ENCODE assay signal across 32 mouse cellular contexts in genomic region chr5:44667383-44667782, GRCm38 (mm10).
DNase-seq lines count a peak whose midpoint lies in the region; ATAC-seq and TF ChIP-seq lines count a peak whose summit lies in the region.
"Had no signal": no experiment of that assay in that cellular context is flagged by ENCODE, and none has a peak within 500 bp of the region (broad histone marks: within the 10 kb centered on the region; RNA-seq: fewer than 3 reads in every experiment).

No protein-coding gene starts in this region.

- ATAC-seq in forebrain, embryonic 14.5 days, result peak; percentile 68
- no peak for ATAC-seq in forebrain, embryonic 12.5 days (ENCODE audit: low FRiP score)
- peak; percentile 62; the same call in 1 of the 2 replicates for ATAC-seq in hindbrain, postnatal 0 days
- no peak for ATAC-seq in hindbrain, embryonic 11.5 days (ENCODE audit: low FRiP score)
- no peak for ATAC-seq in midbrain, embryonic 13.5 days
- ATAC-seq in midbrain, embryonic 11.5 days (ENCODE audit: low FRiP score), result no peak
- ATAC-seq in midbrain, embryonic 16.5 days, result peak; percentile 82
- ATAC-seq: intestine, embryonic 16.5 days; Patski had no signal

- H3K4me3 ChIP-seq in forebrain, embryonic 14.5 days (ENCODE audit: low read depth, low read length), result no peak overlapping the region
- no peak overlapping the region for H3K4me3 ChIP-seq in forebrain, embryonic 12.5 days (replicated peaks)
- H3K4me3 ChIP-seq in hindbrain, postnatal 0 days (ENCODE audit: low read length), result no peak overlapping the region
- H3K4me3 ChIP-seq in hindbrain, embryonic 11.5 days (ENCODE audit: low read depth, low read length), result no peak overlapping the region
- no peak overlapping the region for H3K4me3 ChIP-seq in midbrain, embryonic 13.5 days (replicated peaks)
- H3K4me3 ChIP-seq in midbrain, embryonic 11.5 days (ENCODE audit: low read depth, low read length), result no peak overlapping the region
- H3K4me3 ChIP-seq in midbrain, embryonic 16.5 days (ENCODE audit: low read depth, low read length), result no peak overlapping the region
- H3K4me3 ChIP-seq: erythroblast, embryonic 14.5 days; heart, embryonic 10.5 days; heart, embryonic 15.5 days; limb, embryonic 12.5 days; lung, embryonic 15.5 days; midbrain, embryonic 12.5 days; myocyte; neural tube, embryonic 12.5 days had no signal

- H3K4me1 ChIP-seq in forebrain, embryonic 14.5 days (ENCODE audit: control insufficient read depth, insufficient read depth, low read length), result no peaks in the 10 kb centered on the region; the same call in 1 of the 2 replicates
- H3K4me1 ChIP-seq in forebrain, embryonic 12.5 days, result no peaks in the 10 kb centered on the region
- no peaks in the 10 kb centered on the region for H3K4me1 ChIP-seq in hindbrain, postnatal 0 days (ENCODE audit: insufficient read depth, low read length)
- H3K4me1 ChIP-seq in hindbrain, embryonic 11.5 days (replicated peaks; ENCODE audit: control insufficient read depth, insufficient read depth, low read length), result no peaks in the 10 kb centered on the region
- H3K4me1 ChIP-seq in midbrain, embryonic 13.5 days (replicated peaks), result 0 out of 2 replicates have a peak, but pooled peaks cover 3% of the 10 kb centered on the region
- H3K4me1 ChIP-seq in midbrain, embryonic 11.5 days (ENCODE audit: control insufficient read depth, insufficient read depth, low read length), result no peaks in the 10 kb centered on the region
- H3K4me1 ChIP-seq in midbrain, embryonic 16.5 days (ENCODE audit: control insufficient read depth, insufficient read depth, low read length), result peaks cover 2% of the 10 kb centered on the region; the same call in 1 of the 2 replicates
- H3K4me1 ChIP-seq: heart, embryonic 10.5 days; heart, embryonic 15.5 days; limb, embryonic 12.5 days; midbrain, embryonic 12.5 days had no signal

- no peak for TF ChIP-seq CTCF in hindbrain, postnatal 0 days (IDR thresholded peaks at IDR 0.05; ENCODE audit: low read depth)

- H3K9me3 ChIP-seq in forebrain, embryonic 14.5 days (replicated peaks; ENCODE audit: control insufficient read depth, low read length), result no peaks in the 10 kb centered on the region
- no peaks in the 10 kb centered on the region for H3K9me3 ChIP-seq in forebrain, embryonic 12.5 days
- no peaks in the 10 kb centered on the region for H3K9me3 ChIP-seq in hindbrain, postnatal 0 days (ENCODE audit: low read length)
- no peaks in the 10 kb centered on the region for H3K9me3 ChIP-seq in hindbrain, embryonic 11.5 days (ENCODE audit: control insufficient read depth, low read length)
- H3K9me3 ChIP-seq in midbrain, embryonic 13.5 days, result no peaks in the 10 kb centered on the region
- H3K9me3 ChIP-seq in midbrain, embryonic 11.5 days (ENCODE audit: control insufficient read depth, low read length), result no peaks in the 10 kb centered on the region
- no peaks in the 10 kb centered on the region for H3K9me3 ChIP-seq in midbrain, embryonic 16.5 days (replicated peaks; ENCODE audit: control insufficient read depth, low read length, poor library complexity, severe bottlenecking)
- H3K9me3 ChIP-seq: heart, embryonic 10.5 days; heart, embryonic 15.5 days; limb, embryonic 12.5 days; lung, embryonic 15.5 days; midbrain, embryonic 12.5 days; neural tube, embryonic 12.5 days had no signal

- H3K4me2 ChIP-seq in forebrain, embryonic 14.5 days (ENCODE audit: low read length), result no peak overlapping the region
- H3K4me2 ChIP-seq in forebrain, embryonic 12.5 days, result no peak overlapping the region
- no peak overlapping the region for H3K4me2 ChIP-seq in hindbrain, postnatal 0 days (ENCODE audit: low read depth, low read length)
- no peak overlapping the region for H3K4me2 ChIP-seq in hindbrain, embryonic 11.5 days (replicated peaks; ENCODE audit: low read depth, low read length)
- no peak overlapping the region for H3K4me2 ChIP-seq in midbrain, embryonic 13.5 days (replicated peaks)
- H3K4me2 ChIP-seq in midbrain, embryonic 11.5 days, result no peak overlapping the region
- no peak overlapping the region for H3K4me2 ChIP-seq in midbrain, embryonic 16.5 days (ENCODE audit: low read length)
- H3K4me2 ChIP-seq: heart, embryonic 15.5 days; limb, embryonic 12.5 days; liver, embryonic 11.5 days; lung, embryonic 15.5 days; midbrain, embryonic 12.5 days; neural tube, embryonic 12.5 days had no signal

- no peak overlapping the region for H3K9ac ChIP-seq in forebrain, embryonic 14.5 days (ENCODE audit: low read length)
- no peak overlapping the region for H3K9ac ChIP-seq in forebrain, embryonic 12.5 days
- no peak overlapping the region for H3K9ac ChIP-seq in hindbrain, postnatal 0 days (replicated peaks; ENCODE audit: low read length)
- no peak overlapping the region for H3K9ac ChIP-seq in hindbrain, embryonic 11.5 days (ENCODE audit: low read depth, low read length)
- no peak overlapping the region for H3K9ac ChIP-seq in midbrain, embryonic 13.5 days (replicated peaks)
- H3K9ac ChIP-seq in midbrain, embryonic 11.5 days (ENCODE audit: low read length), result no peak overlapping the region
- H3K9ac ChIP-seq in midbrain, embryonic 16.5 days (ENCODE audit: low read depth, low read length), result no peak overlapping the region
- H3K9ac ChIP-seq: heart, embryonic 15.5 days; limb, embryonic 12.5 days; lung, embryonic 15.5 days; midbrain, embryonic 12.5 days; neural tube, embryonic 12.5 days had no signal

- no peaks in the 10 kb centered on the region for H3K27me3 ChIP-seq in forebrain, embryonic 14.5 days (replicated peaks; ENCODE audit: control insufficient read depth, insufficient read depth, low read length)
- no peaks in the 10 kb centered on the region for H3K27me3 ChIP-seq in forebrain, embryonic 12.5 days
- no peaks in the 10 kb centered on the region for H3K27me3 ChIP-seq in hindbrain, postnatal 0 days (ENCODE audit: insufficient read depth, low read length)
- no peaks in the 10 kb centered on the region for H3K27me3 ChIP-seq in hindbrain, embryonic 11.5 days (ENCODE audit: control insufficient read depth, insufficient read depth, low read length)
- no peaks in the 10 kb centered on the region for H3K27me3 ChIP-seq in midbrain, embryonic 13.5 days
- H3K27me3 ChIP-seq in midbrain, embryonic 11.5 days (ENCODE audit: control insufficient read depth, insufficient read depth, low read length), result no peaks in the 10 kb centered on the region
- H3K27me3 ChIP-seq in midbrain, embryonic 16.5 days (ENCODE audit: control insufficient read depth, insufficient read depth, low read depth, low read length), result no peaks in the 10 kb centered on the region
- H3K27me3 ChIP-seq: heart, embryonic 15.5 days; limb, embryonic 12.5 days; lung, embryonic 15.5 days; midbrain, embryonic 12.5 days; neural tube, embryonic 12.5 days had no signal

- H3K27ac ChIP-seq in forebrain, embryonic 14.5 days (ENCODE audit: low read depth, low read length), result peak overlapping the region; percentile 44; the same call in 1 of the 2 replicates
- H3K27ac ChIP-seq in forebrain, embryonic 12.5 days, result no peak overlapping the region
- no peak overlapping the region for H3K27ac ChIP-seq in hindbrain, postnatal 0 days
- H3K27ac ChIP-seq in hindbrain, embryonic 11.5 days (ENCODE audit: low read depth, low read length), result no peak overlapping the region
- 0 out of 2 replicates have a peak overlapping the region, but pooled peaks have one; percentile 5 for H3K27ac ChIP-seq in midbrain, embryonic 13.5 days
- no peak overlapping the region for H3K27ac ChIP-seq in midbrain, embryonic 11.5 days (ENCODE audit: low read depth, low read length)
- H3K27ac ChIP-seq in midbrain, embryonic 16.5 days (ENCODE audit: low read length), result peak overlapping the region; percentile 29
- H3K27ac ChIP-seq: heart, embryonic 10.5 days; heart, embryonic 15.5 days; kidney, postnatal 0 days; limb, embryonic 12.5 days; lung, embryonic 15.5 days; midbrain, embryonic 12.5 days; neural tube, embryonic 12.5 days; stomach, postnatal 0 days had no signal

- peak; percentile 56 for DNase-seq in forebrain, embryonic 14.5 days (ENCODE audit: low spot score)
- DNase-seq in hindbrain, postnatal 0 days (ENCODE audit: low spot score), result peak; percentile 25
- DNase-seq in hindbrain, embryonic 11.5 days (ENCODE audit: low spot score), result no peak
- DNase-seq in midbrain, embryonic 11.5 days (ENCODE audit: low spot score, missing footprints), result no peak
- DNase-seq in thymus, postnatal 36 days, result no peak
- DNase-seq: adrenal gland, postnatal 10 days; cerebellum, adult 11 months; cerebellum, adult 9-10 months; gastrocnemius, postnatal 14 days; heart, postnatal 36 days; kidney, adult 8-10 months; kidney, postnatal 4 days; right cerebral cortex, adult 18-20 months; spleen, adult 18-20 months; thymus, adult 18-20 months; thymus, postnatal 4 days had no signal

- H3K36me3 ChIP-seq in forebrain, embryonic 14.5 days (ENCODE audit: control insufficient read depth, insufficient read depth, low read length), result no peaks in the 10 kb centered on the region
- H3K36me3 ChIP-seq in forebrain, embryonic 12.5 days (replicated peaks), result no peaks in the 10 kb centered on the region
- H3K36me3 ChIP-seq in hindbrain, postnatal 0 days (ENCODE audit: insufficient read depth, low read length), result no peaks in the 10 kb centered on the region
- no peaks in the 10 kb centered on the region for H3K36me3 ChIP-seq in hindbrain, embryonic 11.5 days (ENCODE audit: control insufficient read depth, insufficient read depth, low read length)
- no peaks in the 10 kb centered on the region for H3K36me3 ChIP-seq in midbrain, embryonic 13.5 days
- H3K36me3 ChIP-seq in midbrain, embryonic 11.5 days (ENCODE audit: control insufficient read depth, insufficient read depth, low read length), result no peaks in the 10 kb centered on the region
- H3K36me3 ChIP-seq in midbrain, embryonic 16.5 days (ENCODE audit: control insufficient read depth, insufficient read depth, low read length), result no peaks in the 10 kb centered on the region
- H3K36me3 ChIP-seq: heart, embryonic 10.5 days; heart, embryonic 15.5 days; limb, embryonic 12.5 days; lung, embryonic 15.5 days; midbrain, embryonic 12.5 days; neural tube, embryonic 12.5 days had no signal

- WGBS in forebrain, embryonic 14.5 days, result 73% methylated on average over 10 of the region's 10 CpGs
- WGBS in forebrain, embryonic 12.5 days, result 79% methylated on average over 10 of the region's 10 CpGs
- 56% methylated on average over 10 of the region's 10 CpGs for WGBS in hindbrain, postnatal 0 days
- WGBS in hindbrain, embryonic 11.5 days, result 73% methylated on average over 10 of the region's 10 CpGs
- WGBS in midbrain, embryonic 13.5 days, result 79% methylated on average over 10 of the region's 10 CpGs
- 85% methylated on average over 10 of the region's 10 CpGs for WGBS in midbrain, embryonic 11.5 days
- WGBS in midbrain, embryonic 16.5 days, result 72% methylated on average over 10 of the region's 10 CpGs

Comparison
In these comparisons a context has a peak if more than half of its experiments do, and no peak if none do; other contexts are left out.
1. ATAC-seq: peak in forebrain, embryonic 14.5 days (single experiment), hindbrain, postnatal 0 days (single experiment) and midbrain, embryonic 16.5 days (single experiment); none in forebrain, embryonic 12.5 days (single experiment), hindbrain, embryonic 11.5 days (single experiment), midbrain, embryonic 13.5 days (single experiment) and midbrain, embryonic 11.5 days (single experiment).
2. DNase-seq: peak in forebrain, embryonic 14.5 days (single experiment) and hindbrain, postnatal 0 days (single experiment); none in hindbrain, embryonic 11.5 days (single experiment), midbrain, embryonic 11.5 days (single experiment) and thymus, postnatal 36 days (0 of 2).
3. H3K27ac ChIP-seq: peak in forebrain, embryonic 14.5 days (single experiment), midbrain, embryonic 13.5 days (single experiment) and midbrain, embryonic 16.5 days (single experiment); none in forebrain, embryonic 12.5 days (single experiment), hindbrain, postnatal 0 days (single experiment), hindbrain, embryonic 11.5 days (single experiment) and midbrain, embryonic 11.5 days (single experiment).